Mouse (Mus musculus) cortical plate, adult 2 months (tissue): ENCODE measurements at regions not wholly inside any gene's neighbourhood (a gene's known extent, or its start where the extent isn't known, plus 50 kb on each side); places are given as distances from the start of the nearest gene placed in this dataset.
A peak's percentile ranks its signal among the peaks of the same experiment; 100 is the strongest.

Source experiments
- H3K27ac ChIP-seq: fragments of 200-500 bp; 2 replicates; pipeline ENCODE4 v1.5.1; 2012; ENCODE audit warnings: low read length, control low read depth, inconsistent platforms; ENCODE audit not compliant: insufficient read depth
- H3K4me1 ChIP-seq: fragments of 200-500 bp; 2 replicates; pipeline ENCODE4 v1.6.1; 2011; ENCODE audit warnings: low read length; ENCODE audit not compliant: control insufficient read depth, insufficient read depth
- H3K4me3 ChIP-seq: fragments of 200-500 bp; 2 replicates; pipeline ENCODE4 v1.5.1; 2011; ENCODE audit warnings: mild to moderate bottlenecking, low read length, control low read depth; ENCODE audit not compliant: insufficient read depth
- CTCF ChIP-seq: fragments of 200-500 bp; IDR thresholded peaks from 2 replicates; pipeline ENCODE4 v1.5.1; 2011; ENCODE audit warnings: mild to moderate bottlenecking, control low read depth, low read length; ENCODE audit not compliant: insufficient read depth; ENCODE audit errors: extremely low read depth
- POLR2A ChIP-seq: fragments of 200-500 bp; IDR thresholded peaks from 2 replicates; pipeline ENCODE4 v1.6.1; 2011; ENCODE audit warnings: mild to moderate bottlenecking, low read length, control low read depth; ENCODE audit not compliant: insufficient read depth; ENCODE audit errors: extremely low read depth

- Histone ChIP-seq H3K4me1 (peaks cover 14% of the 10 kb centered on the region), H3K27ac (peak overlapping the region; percentile 93), H3K4me3 (0 out of 2 replicates have a peak overlapping the region, but pooled peaks have one; percentile 1)
- no peak for TF ChIP-seq POLR2A
- no peak for TF ChIP-seq CTCF
Observed at GRCm38 (mm10) chr2:30711853-30712498, 91.5 kb downstream of the 1700001O22Rik start.

- peaks cover 15% of the 10 kb centered on the region for H3K4me1 ChIP-seq
Observed at GRCm38 (mm10) chr2:30711476-30711852, 92.0 kb downstream of the 1700001O22Rik start.

GRCm38 (mm10) chr2:30710895-30711294 is 92.6 kb downstream of the 1700001O22Rik start:
- Histone ChIP-seq H3K4me3 (no peak overlapping the region), H3K27ac (peak overlapping the region; percentile 87), H3K4me1 (peaks cover 15% of the 10 kb centered on the region)
- no peak for TF ChIP-seq CTCF
- TF ChIP-seq POLR2A = no peak

More at GRCm38 (mm10) chr2:30711476-30711852, 92.0 kb downstream of the 1700001O22Rik start:
- Histone ChIP-seq H3K4me3 (0 out of 2 replicates have a peak overlapping the region, but pooled peaks have one; percentile 1), H3K27ac (peak overlapping the region; percentile 87)
- TF ChIP-seq CTCF = no peak
- no peak for TF ChIP-seq POLR2A

GRCm38 (mm10) chr2:30709386-30709884 is 94.0 kb downstream of the 1700001O22Rik start:
- H3K4me3 ChIP-seq = no peak overlapping the region
- peak overlapping the region; percentile 99 for H3K27ac ChIP-seq
- H3K4me1 ChIP-seq = peaks cover 15% of the 10 kb centered on the region
- TF ChIP-seq POLR2A = no peak
- TF ChIP-seq CTCF = no peak

GRCm38 (mm10) chr2:30708762-30709385 is 94.6 kb downstream of the 1700001O22Rik start:
- Histone ChIP-seq H3K4me1 (peaks cover 15% of the 10 kb centered on the region), H3K27ac (peak overlapping the region; percentile 99), H3K4me3 (no peak overlapping the region)
- TF ChIP-seq CTCF = no peak
- TF ChIP-seq POLR2A = no peak

GRCm38 (mm10) chr2:30708001-30708683 is 95.3 kb downstream of the 1700001O22Rik start:
- peak overlapping the region; percentile 21 for H3K4me3 ChIP-seq
- H3K4me1 ChIP-seq = peaks cover 15% of the 10 kb centered on the region
- peak overlapping the region; percentile 99 for H3K27ac ChIP-seq
- TF ChIP-seq CTCF (no peak), POLR2A (no peak)

GRCm38 (mm10) chr2:30707099-30708000 is 96.1 kb downstream of the 1700001O22Rik start:
- Histone ChIP-seq H3K27ac (peak overlapping the region; percentile 99), H3K4me3 (peak overlapping the region; percentile 21), H3K4me1 (peaks cover 15% of the 10 kb centered on the region)
- TF ChIP-seq CTCF = no peak
- TF ChIP-seq POLR2A = no peak

- no peak for TF ChIP-seq POLR2A
- TF ChIP-seq CTCF = no peak
- H3K27ac ChIP-seq = no peak overlapping the region
- H3K4me3 ChIP-seq = no peak overlapping the region
- H3K4me1 ChIP-seq = peaks cover 9% of the 10 kb centered on the region
Observed at GRCm38 (mm10) chr2:30706036-30706435, 97.4 kb downstream of the 1700001O22Rik start.

- no peak overlapping the region for H3K27ac ChIP-seq
- H3K4me1 ChIP-seq = peaks cover 8% of the 10 kb centered on the region
- TF ChIP-seq CTCF = no peak
- no peak for TF ChIP-seq POLR2A
- H3K4me3 ChIP-seq = no peak overlapping the region
Observed at GRCm38 (mm10) chr2:30703308-30703707, 100.2 kb downstream of the 1700001O22Rik start.
